Mouse (Mus musculus) kidney, postnatal 0 days (tissue): Measurements from ENCODE around the gene Txndc2. TPM values are rescaled to one million over a fixed set of nuclear protein-coding genes. Genes with fewer than 3 reads are reported as not detected.

Source experiments
- ATAC-seq: fragments of 200-750 bp; cut with Nextera tagmentation; replicated peaks from 2 replicates; pipeline ENCODE4 v1.8.0; 2017; ENCODE audit warnings: low read depth, moderate number of reproducible peaks, moderate TSS enrichment, moderate library complexity; ENCODE audit not compliant: low FRiP score
- DNase-seq: peaks from one replicate; pipeline ENCODE4 v3.0.0-alpha.2; 2016; ENCODE audit warnings: low spot score
- H3K27ac ChIP-seq: fragments of 300-500 bp; sonication (generic); 2 replicates; pipeline ENCODE4 v1.5.1; 2014; ENCODE audit warnings: mild to moderate bottlenecking
- H3K27me3 ChIP-seq: fragments of 300-500 bp; sonication (generic); 2 replicates; pipeline ENCODE4 v1.6.1; 2014; ENCODE audit warnings: low read length, mixed read lengths; ENCODE audit not compliant: insufficient read depth
- H3K36me3 ChIP-seq: fragments of 300-500 bp; sonication (generic); 2 replicates; pipeline ENCODE4 v1.6.1; 2014; ENCODE audit warnings: low read length, mixed read lengths; ENCODE audit not compliant: insufficient read depth
- H3K4me1 ChIP-seq: fragments of 300-500 bp; sonication (generic); replicated peaks from 2 replicates; pipeline ENCODE4 v1.6.1; 2014; ENCODE audit warnings: antibody characterized with exemption, low read length, mixed read lengths; ENCODE audit not compliant: insufficient read depth
- H3K4me2 ChIP-seq: fragments of 300-500 bp; sonication (generic); 2 replicates; pipeline ENCODE4 v1.6.1; 2014; ENCODE audit warnings: mild to moderate bottlenecking, low read length, moderate library complexity, mixed read lengths
- H3K4me3 ChIP-seq: fragments of 300-500 bp; sonication (generic); replicated peaks from 2 replicates; pipeline ENCODE4 v1.5.1; 2014; ENCODE audit warnings: low read depth, low read length
- H3K9ac ChIP-seq: fragments of 300-500 bp; sonication (generic); 2 replicates; pipeline ENCODE4 v1.6.1; 2014; ENCODE audit warnings: low read depth, low read length
- H3K9me3 ChIP-seq: fragments of 300-500 bp; sonication (generic); replicated peaks from 2 replicates; pipeline ENCODE4 v1.6.1; 2016; ENCODE audit warnings: low read length, inconsistent platforms, mixed read lengths
- CTCF ChIP-seq: IDR thresholded peaks from 2 replicates; pipeline ENCODE4 v1.5.1; 2016; ENCODE audit warnings: antibody characterized with exemption, low read depth, mild to moderate bottlenecking, moderate library complexity
- WGBS: fragments of 180-500 bp; shearing (Covaris S2); extraction: QIAGEN DNeasy Blood & Tissue Kit; methylation state at CpG from one replicate; pipeline ENCODE4 v1.1.7; 2014; 5-methylcytosine and 5-hydroxymethylcytosine counted together
- polyA plus RNA-seq: library from polyadenylated mRNA; unstranded; fragments of >200 nt; fragmentation: Nextera tagmentation; extraction: Ambion mirVana; gene quantifications from 2 replicates; pipeline ENCODE4 v1.2.1, GENCODE M21; 2015

The Txndc2 gene
- polyA plus RNA-seq, 1 experiment from 2014 or later = not detected

- H3K4me2 ChIP-seq = no peak overlapping the region
- no peak for DNase-seq
- no peaks in the 10 kb centered on the region for H3K9me3 ChIP-seq
- no peak overlapping the region for H3K27ac ChIP-seq
- 0 out of 2 replicates have a peak, but pooled peaks cover 16% of the 10 kb centered on the region for H3K4me1 ChIP-seq
- no peak overlapping the region for H3K4me3 ChIP-seq
- no peak for TF ChIP-seq CTCF
- H3K27me3 ChIP-seq = no peaks in the 10 kb centered on the region
- H3K36me3 ChIP-seq = no peaks in the 10 kb centered on the region
- ATAC-seq = no peak
- no peak overlapping the region for H3K9ac ChIP-seq
Observed at GRCm38 (mm10) chr17:65604892-65605291, 37.1 kb downstream of the Txndc2 start.

DNA sequence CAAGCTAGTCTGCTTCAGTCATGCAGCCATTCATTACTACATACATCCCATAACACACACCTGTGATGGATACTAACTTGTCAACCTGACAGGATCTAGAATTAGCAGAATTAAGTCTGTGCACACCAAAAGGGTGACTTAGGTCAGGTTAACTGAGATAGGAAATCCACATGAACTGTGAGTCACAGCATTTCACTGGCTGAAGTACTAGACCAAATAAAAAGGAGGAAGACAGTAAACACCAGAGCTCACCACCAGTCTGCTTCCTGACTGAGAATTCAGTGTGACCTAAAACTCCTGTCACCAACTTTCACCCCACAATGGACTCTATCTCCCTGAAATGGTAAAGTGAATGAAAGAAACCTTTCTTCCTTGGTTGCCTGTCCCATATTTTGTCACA is 37.7 kb downstream of the Txndc2 start:
- no peak overlapping the region for H3K4me3 ChIP-seq
- H3K27me3 ChIP-seq = no peaks in the 10 kb centered on the region
- TF ChIP-seq CTCF = no peak
- DNase-seq (no peak), ATAC-seq (no peak)
- H3K4me2 ChIP-seq = no peak overlapping the region
- no peaks in the 10 kb centered on the region for H3K9me3 ChIP-seq
- H3K27ac ChIP-seq = no peak overlapping the region
- 0 out of 2 replicates have a peak, but pooled peaks cover 14% of the 10 kb centered on the region for H3K4me1 ChIP-seq
- H3K36me3 ChIP-seq = no peaks in the 10 kb centered on the region
- no peak overlapping the region for H3K9ac ChIP-seq

GRCm38 (mm10) chr17:65597857-65598486 is 44.0 kb downstream of the Txndc2 start:
- H3K4me1 ChIP-seq = peaks cover 6% of the 10 kb centered on the region

GRCm38 (mm10) chr17:65594687-65595086 is 47.3 kb downstream of the Txndc2 start:
- Histone ChIP-seq H3K4me2 (no peak overlapping the region), H3K4me3 (no peak overlapping the region), H3K9ac (no peak overlapping the region), H3K27me3 (no peaks in the 10 kb centered on the region), H3K4me1 (peaks cover 6% of the 10 kb centered on the region), H3K27ac (no peak overlapping the region), H3K36me3 (peaks cover 16% of the 10 kb centered on the region; the same call in 1 of the 2 replicates), H3K9me3 (no peaks in the 10 kb centered on the region)
- no peak for TF ChIP-seq CTCF
- DNase-seq = no peak
- no peak for ATAC-seq
- WGBS = 81% methylated on average over 8 of the region's 8 CpGs

More at GRCm38 (mm10) chr17:65597857-65598486, 44.0 kb downstream of the Txndc2 start:
- Histone ChIP-seq H3K36me3 (0 out of 2 replicates have a peak, but pooled peaks cover 3% of the 10 kb centered on the region), H3K4me2 (no peak overlapping the region), H3K9me3 (no peaks in the 10 kb centered on the region), H3K27ac (no peak overlapping the region), H3K4me3 (no peak overlapping the region), H3K9ac (no peak overlapping the region), H3K27me3 (no peaks in the 10 kb centered on the region)
- 55% methylated on average over 3 of the region's 3 CpGs for WGBS
- no peak for DNase-seq
- ATAC-seq = no peak
- no peak for TF ChIP-seq CTCF

Other genes starting within 250 kb of the Txndc2 start
- gene Tmem232, start 101.4 kb downstream of the Txndc2 start, polyA plus RNA-seq = 0.11 and 0.13 TPM in 2 replicates
- gene Vapa, start 28.6 kb downstream of the Txndc2 start, polyA plus RNA-seq = 209 and 218 TPM in 2 replicates
- 30.0 and 34.6 TPM in 2 replicates for gene Rab31, start 130.6 kb upstream of the Txndc2 start, polyA plus RNA-seq
- gene Ppp4r1, start 140.4 kb upstream of the Txndc2 start, polyA plus RNA-seq = 32.5 and 35.0 TPM in 2 replicates
- 72.1 and 74.2 TPM in 2 replicates for gene Ralbp1, start 243.6 kb upstream of the Txndc2 start, polyA plus RNA-seq